Mouse (Mus musculus) stomach, postnatal 0 days (tissue): ENCODE measurements around the gene Gm9936. TPM values are rescaled to one million over a fixed set of nuclear protein-coding genes. Genes with fewer than 3 reads are reported as not detected.

Experiments
- ATAC-seq: fragments of 200-750 bp; cut with Nextera tagmentation; 2 replicates; pipeline ENCODE4 v1.8.0; 2017; ENCODE audit not compliant: low FRiP score, low TSS enrichment
- DNase-seq: peaks from one replicate; pipeline ENCODE4 v3.0.0-alpha.2; 2016; ENCODE audit warnings: low spot score
- H3K27ac ChIP-seq: fragments of 300-500 bp; sonication (generic); replicated peaks from 2 replicates; pipeline ENCODE4 v1.5.1; 2014; ENCODE audit warnings: mild to moderate bottlenecking, control low read depth
- H3K27me3 ChIP-seq: fragments of 300-500 bp; sonication (generic); 2 replicates; pipeline ENCODE4 v1.6.1; 2014; ENCODE audit warnings: low read length; ENCODE audit not compliant: control insufficient read depth, insufficient read depth
- H3K36me3 ChIP-seq: fragments of 300-500 bp; sonication (generic); 2 replicates; pipeline ENCODE4 v1.6.1; 2014; ENCODE audit warnings: low read length, mixed read lengths; ENCODE audit not compliant: control insufficient read depth, insufficient read depth
- H3K4me1 ChIP-seq: fragments of 300-500 bp; sonication (generic); replicated peaks from 2 replicates; pipeline ENCODE4 v1.6.1; 2014; ENCODE audit warnings: antibody characterized with exemption; ENCODE audit not compliant: control insufficient read depth, insufficient read depth
- H3K4me2 ChIP-seq: fragments of 300-500 bp; sonication (generic); replicated peaks from 2 replicates; pipeline ENCODE4 v1.6.1; 2014; ENCODE audit warnings: low read depth, mild to moderate bottlenecking, control low read depth, moderate library complexity
- H3K4me3 ChIP-seq: fragments of 300-500 bp; sonication (generic); 2 replicates; pipeline ENCODE4 v1.5.1; 2014; ENCODE audit warnings: low read depth, low read length, control low read depth
- H3K9ac ChIP-seq: fragments of 300-500 bp; sonication (generic); 2 replicates; pipeline ENCODE4 v1.6.1; 2014; ENCODE audit warnings: mild to moderate bottlenecking, low read length, control low read depth, mixed read lengths
- H3K9me3 ChIP-seq: fragments of 300-500 bp; sonication (generic); 2 replicates; pipeline ENCODE4 v1.6.1; 2016; ENCODE audit warnings: low read length; ENCODE audit not compliant: control insufficient read depth
- CTCF ChIP-seq: IDR thresholded peaks from 2 replicates; pipeline ENCODE4 v1.5.1; 2016; ENCODE audit warnings: antibody characterized with exemption, low read depth, mild to moderate bottlenecking, moderate library complexity
- EP300 ChIP-seq: optimal IDR thresholded peaks from 2 replicates; pipeline ENCODE3; 2016; ENCODE audit warnings: antibody characterized with exemption
- WGBS: fragments of 180-500 bp; shearing (Covaris S2); extraction: QIAGEN DNeasy Blood & Tissue Kit; methylation state at CpG from one replicate; pipeline ENCODE4 v1.1.7; 2014; 5-methylcytosine and 5-hydroxymethylcytosine counted together
- microRNA-seq: library from miRNA; unstranded; fragments of <30 nt; microRNA quantifications from one replicate; pipeline ENCODE4, GENCODE M21; 2016
- polyA plus RNA-seq: library from polyadenylated mRNA; unstranded; fragments of >200 nt; fragmentation: Nextera tagmentation; extraction: Ambion mirVana; gene quantifications from 2 replicates; pipeline ENCODE4 v1.2.1, GENCODE M21; 2015

Gm9936 gene
- polyA plus RNA-seq, 1 experiment from 2014 or later: 0.15 TPM

DNA sequence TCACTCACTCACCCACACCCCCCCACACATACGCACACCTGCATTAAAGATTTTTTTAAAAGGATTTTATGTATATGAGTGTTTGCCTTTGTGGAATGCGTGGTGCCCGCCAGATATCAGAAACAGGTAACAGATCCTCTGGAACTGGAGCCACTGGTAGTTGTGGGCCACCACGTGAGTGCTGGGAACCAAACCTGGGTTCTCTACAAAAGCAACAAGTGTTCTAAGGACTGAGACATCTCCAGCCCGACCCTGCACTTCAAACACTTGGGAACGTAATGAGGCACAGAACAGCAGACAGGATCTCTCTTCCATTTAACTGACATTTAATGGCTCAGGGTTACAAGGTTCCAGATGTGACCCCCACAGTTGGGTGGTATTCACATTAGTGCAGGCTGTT, 50.6 kb downstream of the Gm9936 start:
- no peak for ATAC-seq
- H3K27ac ChIP-seq: no peak overlapping the region
- TF ChIP-seq CTCF (no peak), EP300 (no peak)

DNA sequence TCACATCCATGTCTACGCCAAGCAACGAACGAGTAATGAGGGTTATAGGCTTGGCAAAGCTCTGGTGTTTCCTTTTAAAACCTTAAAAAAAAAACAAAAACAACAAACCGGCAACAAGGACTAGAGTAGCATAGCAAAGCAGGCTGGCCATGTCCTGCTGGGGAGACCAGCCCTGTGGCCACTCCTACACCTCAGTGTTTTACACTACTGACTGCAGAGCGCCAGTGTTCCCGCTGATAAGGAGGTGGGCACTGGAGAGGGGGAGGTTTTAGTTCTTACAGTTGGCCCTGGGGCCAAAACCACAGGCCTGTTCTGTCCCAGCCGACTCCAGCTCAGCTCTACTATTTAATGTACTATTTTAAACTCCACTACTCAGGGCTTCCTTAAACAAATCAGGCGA, 51.0 kb downstream of the Gm9936 start:
- Histone ChIP-seq H3K9me3 (no peaks in the 10 kb centered on the region), H3K9ac (no peak overlapping the region), H3K4me1 (no peaks in the 10 kb centered on the region), H3K4me2 (no peak overlapping the region), H3K27ac (peak overlapping the region; percentile 63), H3K27me3 (no peaks in the 10 kb centered on the region), H3K36me3 (peaks cover 16% of the 10 kb centered on the region; the same call in 1 of the 2 replicates), H3K4me3 (no peak overlapping the region)
- peak; percentile 33; the same call in 1 of the 2 replicates for ATAC-seq
- TF ChIP-seq CTCF (no peak), EP300 (no peak)
- no peak for DNase-seq
- WGBS: 37% methylated on average over 8 of the region's 8 CpGs

More for the DNA sequence above, 50.6 kb downstream of the Gm9936 start:
- no peaks in the 10 kb centered on the region for H3K4me1 ChIP-seq
- H3K4me2 ChIP-seq: no peak overlapping the region
- H3K4me3 ChIP-seq: no peak overlapping the region
- H3K36me3 ChIP-seq: peaks cover 16% of the 10 kb centered on the region; the same call in 1 of the 2 replicates
- no peaks in the 10 kb centered on the region for H3K27me3 ChIP-seq
- H3K9ac ChIP-seq: no peak overlapping the region
- no peaks in the 10 kb centered on the region for H3K9me3 ChIP-seq
- DNase-seq: no peak
- 74% methylated on average over 6 of the region's 6 CpGs for WGBS

DNA sequence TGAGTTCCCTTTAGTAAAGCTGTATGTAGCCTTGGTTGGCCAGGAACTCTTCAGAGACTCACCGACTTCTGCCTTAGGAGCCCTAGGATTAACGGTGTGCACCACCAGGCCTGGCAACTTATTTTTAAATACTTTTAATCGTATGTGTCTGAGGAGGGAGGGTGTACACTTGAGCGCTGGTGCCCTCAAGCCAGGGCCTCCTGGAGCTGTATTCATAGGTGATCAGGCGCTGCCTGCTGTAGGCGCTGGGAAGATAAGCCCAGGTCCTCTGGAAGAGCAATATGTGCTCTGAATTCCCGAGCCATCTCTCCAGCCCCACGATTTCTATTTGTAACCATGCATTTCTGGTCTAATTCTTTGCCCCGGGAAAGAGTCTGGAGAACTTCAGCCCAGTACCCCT, 51.4 kb downstream of the Gm9936 start:
- WGBS: 53% methylated on average over 9 of the region's 9 CpGs
- H3K4me1 ChIP-seq: no peaks in the 10 kb centered on the region
- H3K9me3 ChIP-seq: no peaks in the 10 kb centered on the region
- TF ChIP-seq CTCF (no peak), EP300 (no peak)
- peak overlapping the region; percentile 63 for H3K27ac ChIP-seq
- no peak overlapping the region for H3K9ac ChIP-seq
- DNase-seq (no peak), ATAC-seq (no peak)
- no peak overlapping the region for H3K4me3 ChIP-seq
- H3K36me3 ChIP-seq: peaks cover 16% of the 10 kb centered on the region; the same call in 1 of the 2 replicates
- H3K27me3 ChIP-seq: no peaks in the 10 kb centered on the region
- H3K4me2 ChIP-seq: no peak overlapping the region

DNA sequence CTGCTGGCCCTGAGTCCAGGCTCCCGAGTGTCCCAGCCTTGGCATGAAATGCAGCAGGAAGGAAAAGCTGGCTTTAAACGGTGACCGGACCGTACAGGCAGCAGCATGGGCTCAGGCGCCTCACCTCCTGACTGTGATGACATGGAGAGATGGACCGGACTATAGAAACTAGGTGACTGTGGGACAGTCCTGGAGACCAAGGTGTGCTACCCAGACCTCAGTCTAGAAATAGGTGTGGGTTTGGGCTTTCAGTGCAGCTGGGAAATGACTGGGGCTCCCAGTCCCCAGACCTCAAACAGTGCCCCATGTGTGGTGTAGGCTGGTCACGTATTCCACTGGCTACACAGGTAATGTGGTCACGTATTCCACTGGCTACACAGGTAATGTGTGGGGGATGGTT, 51.8 kb downstream of the Gm9936 start:
- H3K36me3 ChIP-seq: peaks cover 16% of the 10 kb centered on the region; the same call in 1 of the 2 replicates
- TF ChIP-seq CTCF: no peak

More for the DNA sequence above, 51.8 kb downstream of the Gm9936 start:
- H3K27ac ChIP-seq: peak overlapping the region; percentile 63
- ATAC-seq: no peak
- no peaks in the 10 kb centered on the region for H3K4me1 ChIP-seq
- H3K9ac ChIP-seq: 0 out of 2 replicates have a peak overlapping the region, but pooled peaks have one; percentile 27
- H3K4me3 ChIP-seq: no peak overlapping the region
- DNase-seq: no peak
- 78% methylated on average over 8 of the region's 8 CpGs for WGBS
- no peaks in the 10 kb centered on the region for H3K27me3 ChIP-seq
- H3K4me2 ChIP-seq: no peak overlapping the region; the same call in 1 of the 2 replicates
- H3K9me3 ChIP-seq: no peaks in the 10 kb centered on the region

Small RNA genes lying within 50 kb of the gene (microRNA-seq; reads per million reads assigned to microRNA genes)
- gene Mir6240: 9.0 reads per million, percentile 14 among the genes with 10 or more reads in this experiment

Other genes with a start within 250 kb of the Gm9936 start
- gene Trpv4, start 200.3 kb downstream of the Gm9936 start, polyA plus RNA-seq: 2.1 and 2.8 TPM in 2 replicates
- gene Gltp, start 167.7 kb downstream of the Gm9936 start, polyA plus RNA-seq: 482 and 496 TPM in 2 replicates
- gene Tchp, start 150.9 kb downstream of the Gm9936 start, polyA plus RNA-seq: 4.6 and 5.8 TPM in 2 replicates
- gene Ankrd13a, start 84.0 kb downstream of the Gm9936 start, polyA plus RNA-seq: 36.4 and 41.7 TPM in 2 replicates
- 14.2 and 16.1 TPM in 2 replicates for gene Git2, start 83.2 kb downstream of the Gm9936 start, polyA plus RNA-seq
- 110 and 118 TPM in 2 replicates for gene 1500011B03Rik, start 35.2 kb downstream of the Gm9936 start, polyA plus RNA-seq
- gene 4930519G04Rik, start 5.0 kb downstream of the Gm9936 start, polyA plus RNA-seq: 0.05 TPM in 1 of 2 replicates, not detected in the other
- 20.1 and 22.3 TPM in 2 replicates for gene Oasl2, start 38.3 kb upstream of the Gm9936 start, polyA plus RNA-seq
- 14.1 and 14.6 TPM in 2 replicates for gene Oasl1, start 64.6 kb upstream of the Gm9936 start, polyA plus RNA-seq
- gene 2210016L21Rik, start 83.5 kb upstream of the Gm9936 start, polyA plus RNA-seq: 39.2 and 49.8 TPM in 2 replicates
- 5.4 and 5.7 TPM in 2 replicates for gene Hnf1a, start 112.4 kb upstream of the Gm9936 start, polyA plus RNA-seq
- 25.2 and 39.8 TPM in 2 replicates for gene Sppl3, start 152.5 kb upstream of the Gm9936 start, polyA plus RNA-seq
- 17.9 and 22.2 TPM in 2 replicates for gene Gm10401, start 239.6 kb upstream of the Gm9936 start, polyA plus RNA-seq